Mouse (Mus musculus) cerebellum, adult 2 months (tissue): ENCODE results near the gene 1700017D01Rik.

ENCODE experiments used
- CTCF ChIP-seq: fragments of 200-500 bp; IDR thresholded peaks from 2 replicates; pipeline ENCODE4 v1.5.1; 2011; ENCODE audit warnings: low read depth, mild to moderate bottlenecking, control low read depth, low read length, moderate library complexity, borderline replicate concordance; ENCODE audit not compliant: insufficient read depth
- POLR2A ChIP-seq: fragments of 200-500 bp; IDR thresholded peaks from 2 replicates; pipeline ENCODE4 v1.6.1; 2011; ENCODE audit warnings: low read length, control low read depth, borderline replicate concordance; ENCODE audit not compliant: insufficient read depth

GRCm38 (mm10) chr19:11049426-11049825, 81.2 kb downstream of the 1700017D01Rik start:
- TF ChIP-seq POLR2A (no peak), CTCF (no peak)
